In genomic region chr2:29320229-29320751, GRCm38 (mm10) we compare ENCODE assay signal across 14 mouse cellular contexts. TPM values are rescaled to one million over a fixed set of nuclear protein-coding genes. Genes with fewer than 3 reads are reported as not detected.
DNase-seq lines count a peak whose midpoint lies in the region; ATAC-seq and TF ChIP-seq lines count a peak whose summit lies in the region.
"Had no signal": no experiment of that assay in that cellular context is flagged by ENCODE, and none has a peak within 500 bp of the region (broad histone marks: within the 10 kb centered on the region; RNA-seq: fewer than 3 reads in every experiment).

No protein-coding gene starts in this region.

- no peaks in the 10 kb centered on the region for H3K36me3 ChIP-seq in lung, postnatal 0 days (ENCODE audit: insufficient read depth, low read length)
- H3K36me3 ChIP-seq: embryonic facial prominence, embryonic 12.5 days had no signal

- DNase-seq in lung, postnatal 10 days = peak; percentile 10
- no peak for DNase-seq in lung, postnatal 0 days (ENCODE audit: low spot score)
- DNase-seq in frontal cortex, postnatal 10 days (ENCODE audit: low spot score in 2 of 2) = peak; percentile 55
- peak; percentile 22 to 68 for DNase-seq in left cerebral cortex, adult 8-10 months (ENCODE audit: low spot score in 2 of 2)
- DNase-seq in right cerebral cortex, postnatal 36 days (ENCODE audit: low spot score in 2 of 2) = peak; percentile 43 to 60
- DNase-seq in Muller cell, postnatal 12 days (ENCODE audit: inconsistent ontology term) = no peak
- DNase-seq in urinary bladder, postnatal 4 days (ENCODE audit: low spot score in 2 of 2) = no peak
- no peak for DNase-seq in gastrocnemius, adult 18-20 months (ENCODE audit: low spot score)
- DNase-seq: adrenal gland, adult 8-10 months; heart, adult 2 months; lung, adult 18-20 months had no signal

- H3K4me3 ChIP-seq in lung, postnatal 0 days (ENCODE audit: low read depth, low read length) = no peak overlapping the region
- H3K4me3 ChIP-seq: embryonic facial prominence, embryonic 12.5 days; heart, adult 2 months; myocyte had no signal

- no peaks in the 10 kb centered on the region for H3K9me3 ChIP-seq in lung, postnatal 0 days (ENCODE audit: low read length)
- H3K9me3 ChIP-seq: embryonic facial prominence, embryonic 12.5 days had no signal

- TF ChIP-seq EP300 in lung, postnatal 0 days (IDR thresholded peaks at IDR 0.05) = no peak

- no peaks in the 10 kb centered on the region for H3K27me3 ChIP-seq in lung, postnatal 0 days (replicated peaks; ENCODE audit: insufficient read depth, low read length)
- H3K27me3 ChIP-seq: embryonic facial prominence, embryonic 12.5 days had no signal

- no peak overlapping the region for H3K9ac ChIP-seq in lung, postnatal 0 days (replicated peaks; ENCODE audit: low read depth)
- H3K9ac ChIP-seq: embryonic facial prominence, embryonic 12.5 days; hindbrain, embryonic 14.5 days had no signal

- H3K4me1 ChIP-seq in lung, postnatal 0 days (ENCODE audit: insufficient read depth, low read depth, low read length) = no peaks in the 10 kb centered on the region
- H3K4me1 ChIP-seq: embryonic facial prominence, embryonic 12.5 days had no signal

- TF ChIP-seq CTCF in lung, postnatal 0 days (IDR thresholded peaks at IDR 0.05) = no peak

- 66% methylated on average over 11 of the region's 11 CpGs for WGBS in lung, postnatal 0 days

- ATAC-seq in lung, postnatal 0 days = no peak

- no peak overlapping the region for H3K4me2 ChIP-seq in lung, postnatal 0 days (replicated peaks; ENCODE audit: low read depth, low read length)
- H3K4me2 ChIP-seq: embryonic facial prominence, embryonic 12.5 days; hindbrain, embryonic 14.5 days had no signal

- H3K27ac ChIP-seq in lung, postnatal 0 days (ENCODE audit: low read length) = no peak overlapping the region
- H3K27ac ChIP-seq: embryonic facial prominence, embryonic 12.5 days; heart, adult 2 months; hindbrain, embryonic 14.5 days had no signal

RNA-seq across cellular contexts. Expression of gene Med27, which starts 26.3 kb away (rescaled TPM):
- polyA plus RNA-seq in lung, postnatal 0 days (2015; fragmentation: Nextera tagmentation; extraction: Ambion mirVana) = 33.2 and 37.1 TPM in 2 replicates
- total RNA-seq in left cerebral cortex, adult 8-10 months (2022) = 10 to 100 TPM; 37.8 to 44.4 (median 40.5) TPM
- total RNA-seq in gastrocnemius, adult 18-20 months (2021) = 10 to 100 TPM; 14.4 to 15.4 TPM

Comparison
In these comparisons a context has a peak if more than half of its experiments do, and no peak if none do; other contexts are left out.
1. DNase-seq: peak in lung, postnatal 10 days (single experiment), frontal cortex, postnatal 10 days (2 of 2), left cerebral cortex, adult 8-10 months (2 of 2) and right cerebral cortex, postnatal 36 days (2 of 2); none in lung, postnatal 0 days (single experiment), Muller cell, postnatal 12 days (single experiment), urinary bladder, postnatal 4 days (0 of 2) and gastrocnemius, adult 18-20 months (single experiment).